Mouse (Mus musculus): ENCODE measurements around the gene Smu1. TPM values are rescaled to one million over a fixed set of nuclear protein-coding genes. Genes with fewer than 3 reads are reported as not detected.
A peak's percentile ranks its signal among the peaks of the same experiment; 100 is the strongest.

Gene Smu1
- polyA plus RNA-seq, 1 experiment = 81.4 TPM

DNA sequence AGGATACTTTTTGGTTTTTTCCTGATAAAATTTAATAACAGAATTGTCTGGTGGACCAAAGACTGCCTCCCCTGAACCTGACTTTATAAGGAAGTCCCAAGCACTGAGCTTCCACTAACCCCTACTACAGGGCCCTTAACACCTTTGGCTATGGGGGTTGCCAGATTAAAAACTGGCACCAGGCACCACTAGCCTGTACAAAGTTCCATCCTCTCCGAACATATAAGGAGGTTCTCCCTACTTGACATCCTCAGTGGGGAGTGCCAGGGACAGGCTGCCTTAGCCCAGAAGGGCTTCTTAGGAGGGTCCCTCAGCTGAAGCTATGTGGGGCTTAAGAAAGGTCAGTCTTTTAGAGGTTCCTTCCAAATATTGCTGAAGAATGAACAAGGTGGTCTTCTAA is 22.4 kb downstream of the Smu1 start:
- Histone ChIP-seq H3K4me3 (ENCODE audit: insufficient read depth, poor library complexity, severe bottlenecking) (no peak overlapping the region), H3K79me3 (ENCODE audit: low read depth) (no peaks in the 10 kb centered on the region), H3K36me3 (ENCODE audit: control insufficient read depth, insufficient read depth) (peaks cover 86% of the 10 kb centered on the region), H3ac (ENCODE audit: control insufficient read depth, insufficient read length, low read depth) (no peak overlapping the region), H3K79me2 (ENCODE audit: control insufficient read depth, insufficient read depth) (no peaks in the 10 kb centered on the region), H3K27me3 (ENCODE audit: control insufficient read depth, insufficient read depth, insufficient read length) (no peaks in the 10 kb centered on the region)
- TF ChIP-seq CTCF (IDR thresholded peaks at IDR 0.05; ENCODE audit: control insufficient read depth, insufficient read depth, insufficient read length) (no peak), MAX (IDR thresholded peaks at IDR 0.05) (no peak), USF1 (IDR thresholded peaks at IDR 0.05; ENCODE audit: low read depth) (no peak), MYOG (IDR thresholded peaks at IDR 0.05; ENCODE audit: control insufficient read depth, extremely low read depth, insufficient read length) (no peak)

DNA sequence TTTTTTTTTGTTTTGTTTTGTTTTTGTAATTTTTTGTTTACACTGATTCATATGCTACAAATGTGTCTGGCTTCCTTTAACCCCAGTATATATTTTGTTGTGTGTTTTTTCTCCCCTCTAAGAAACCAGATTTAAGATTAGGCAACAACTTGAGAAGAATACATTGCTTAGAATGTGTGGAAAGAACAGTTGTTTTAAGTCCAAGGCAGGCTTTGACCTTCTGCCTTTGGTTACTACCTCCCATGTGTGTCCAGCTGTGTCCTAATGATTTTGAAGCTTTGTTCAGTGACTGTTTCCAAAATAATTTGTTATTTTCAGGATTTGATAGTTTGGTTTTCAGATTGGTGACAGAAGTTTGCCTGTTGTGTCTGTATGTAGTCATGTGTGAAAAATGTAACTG is 26.5 kb downstream of the Smu1 start:
- Histone ChIP-seq H3K4me3 (ENCODE audit: insufficient read depth, poor library complexity, severe bottlenecking) (no peak overlapping the region), H3K79me3 (ENCODE audit: low read depth) (peaks cover 24% of the 10 kb centered on the region), H3K36me3 (ENCODE audit: control insufficient read depth, insufficient read depth) (peaks cover 91% of the 10 kb centered on the region), H3K27me3 (ENCODE audit: control insufficient read depth, insufficient read depth, insufficient read length) (no peaks in the 10 kb centered on the region), H3ac (ENCODE audit: control insufficient read depth, insufficient read length, low read depth) (no peak overlapping the region), H3K79me2 (ENCODE audit: control insufficient read depth, insufficient read depth) (peaks cover 37% of the 10 kb centered on the region)
- TF ChIP-seq CEBPB (IDR thresholded peaks at IDR 0.05; ENCODE audit: low read depth) (no peak), CTCF (IDR thresholded peaks at IDR 0.05; ENCODE audit: control insufficient read depth, insufficient read depth, insufficient read length) (no peak), USF1 (IDR thresholded peaks at IDR 0.05; ENCODE audit: low read depth) (no peak), MAX (IDR thresholded peaks at IDR 0.05) (no peak), MYOG (IDR thresholded peaks at IDR 0.05; ENCODE audit: control insufficient read depth, extremely low read depth, insufficient read length) (no peak), MYOD1 (IDR thresholded peaks at IDR 0.05; ENCODE audit: control insufficient read depth, insufficient read length, low read depth) (no peak), FOSL1 (IDR thresholded peaks at IDR 0.05; ENCODE audit: insufficient read depth, low read length, poor library complexity, severe bottlenecking) (no peak)

DNA sequence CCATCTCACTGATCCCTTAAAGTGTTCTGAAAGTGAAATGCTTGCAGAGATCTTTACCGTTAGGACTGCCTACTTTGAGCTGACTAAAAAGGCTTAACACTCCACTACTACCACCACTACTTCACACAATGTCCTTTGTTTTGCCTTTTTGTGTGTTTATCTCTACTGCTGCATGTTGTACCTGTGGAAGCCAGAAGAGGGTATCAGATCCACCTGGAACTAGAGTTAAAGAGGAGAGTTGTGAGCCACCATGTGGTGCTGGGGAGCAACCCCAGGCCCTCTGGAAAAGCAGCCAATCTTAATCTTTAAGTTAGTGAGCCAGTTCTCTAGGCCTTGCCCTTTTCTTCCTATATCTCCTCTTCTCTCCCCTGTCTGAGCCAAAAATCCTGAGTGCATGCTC is 30.5 kb downstream of the Smu1 start:
- H3ac ChIP-seq (ENCODE audit: control insufficient read depth, insufficient read length, low read depth) = no peak overlapping the region
- no peak overlapping the region for H3K4me3 ChIP-seq (ENCODE audit: insufficient read depth, poor library complexity, severe bottlenecking)
- peaks cover 77% of the 10 kb centered on the region for H3K79me2 ChIP-seq (ENCODE audit: control insufficient read depth, insufficient read depth)
- H3K27me3 ChIP-seq (ENCODE audit: control insufficient read depth, insufficient read depth, insufficient read length) = no peaks in the 10 kb centered on the region
- H3K36me3 ChIP-seq (ENCODE audit: control insufficient read depth, insufficient read depth) = peaks cover 86% of the 10 kb centered on the region
- H3K79me3 ChIP-seq (ENCODE audit: low read depth) = peaks cover 60% of the 10 kb centered on the region
- no peak for TF ChIP-seq MYOD1 (IDR thresholded peaks at IDR 0.05; ENCODE audit: control insufficient read depth, insufficient read length, low read depth)
- no peak for TF ChIP-seq FOSL1 (IDR thresholded peaks at IDR 0.05; ENCODE audit: insufficient read depth, low read length, poor library complexity, severe bottlenecking)
- no peak for TF ChIP-seq MAX (IDR thresholded peaks at IDR 0.05)
- TF ChIP-seq MYOG (IDR thresholded peaks at IDR 0.05; ENCODE audit: control insufficient read depth, extremely low read depth, insufficient read length) = no peak
- no peak for TF ChIP-seq CTCF (IDR thresholded peaks at IDR 0.05; ENCODE audit: control insufficient read depth, insufficient read depth, insufficient read length)
- no peak for TF ChIP-seq USF1 (IDR thresholded peaks at IDR 0.05; ENCODE audit: low read depth)
- TF ChIP-seq CEBPB (IDR thresholded peaks at IDR 0.05; ENCODE audit: low read depth) = no peak

DNA sequence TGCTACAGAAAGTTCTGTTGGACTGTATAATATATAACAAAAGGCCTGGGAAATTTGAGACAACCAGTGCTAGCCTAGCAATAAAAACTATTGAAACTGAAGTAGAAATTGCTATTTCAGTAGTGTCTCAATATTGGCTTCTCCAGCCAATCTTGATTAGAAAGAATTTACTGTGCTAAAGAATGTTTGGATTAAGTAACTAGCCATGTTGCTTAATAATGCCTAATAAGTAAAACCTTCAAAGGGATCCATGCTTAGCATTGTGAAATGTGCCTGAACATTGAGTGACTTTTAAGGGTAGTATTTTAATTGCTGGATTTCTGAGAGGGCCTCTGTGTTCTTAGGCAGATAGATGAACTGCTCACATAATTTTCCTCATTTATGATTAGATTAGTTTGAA is 32.2 kb downstream of the Smu1 start:
- H3K36me3 ChIP-seq (ENCODE audit: control insufficient read depth, insufficient read depth) = peaks cover 69% of the 10 kb centered on the region
- no peak overlapping the region for H3K4me3 ChIP-seq (ENCODE audit: insufficient read depth, poor library complexity, severe bottlenecking)
- no peak for TF ChIP-seq MAX (IDR thresholded peaks at IDR 0.05)
- no peak for TF ChIP-seq MYOD1 (IDR thresholded peaks at IDR 0.05; ENCODE audit: control insufficient read depth, insufficient read length, low read depth)
- TF ChIP-seq USF1 (IDR thresholded peaks at IDR 0.05; ENCODE audit: low read depth) = no peak
- TF ChIP-seq CEBPB (IDR thresholded peaks at IDR 0.05; ENCODE audit: low read depth) = no peak
- H3K27me3 ChIP-seq (ENCODE audit: control insufficient read depth, insufficient read depth, insufficient read length) = no peaks in the 10 kb centered on the region
- H3K79me2 ChIP-seq (ENCODE audit: control insufficient read depth, insufficient read depth) = peaks cover 79% of the 10 kb centered on the region
- H3K79me3 ChIP-seq (ENCODE audit: low read depth) = peaks cover 60% of the 10 kb centered on the region
- H3ac ChIP-seq (ENCODE audit: control insufficient read depth, insufficient read length, low read depth) = no peak overlapping the region

DNA sequence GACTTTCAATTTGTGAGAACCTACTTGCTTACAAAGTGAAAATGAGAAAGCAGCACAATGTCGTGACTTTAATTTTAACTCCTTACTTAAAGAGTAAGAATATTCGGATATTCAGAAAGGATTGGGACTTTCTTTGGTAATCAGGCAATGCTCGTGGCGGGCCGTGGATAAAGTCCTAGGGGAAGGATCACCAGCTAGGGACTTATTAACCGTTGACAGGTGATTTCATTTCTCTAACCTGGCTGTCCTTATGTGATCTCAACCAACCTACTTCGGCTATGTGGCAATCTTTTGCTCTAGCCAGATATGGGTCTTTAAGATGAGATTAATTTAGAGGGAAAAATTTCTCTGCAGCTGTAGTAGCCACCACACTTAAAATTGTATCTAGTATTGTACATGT is 32.6 kb downstream of the Smu1 start:
- Histone ChIP-seq H3K4me3 (ENCODE audit: insufficient read depth, poor library complexity, severe bottlenecking) (no peak overlapping the region), H3K36me3 (ENCODE audit: control insufficient read depth, insufficient read depth) (peaks cover 65% of the 10 kb centered on the region)

DNA sequence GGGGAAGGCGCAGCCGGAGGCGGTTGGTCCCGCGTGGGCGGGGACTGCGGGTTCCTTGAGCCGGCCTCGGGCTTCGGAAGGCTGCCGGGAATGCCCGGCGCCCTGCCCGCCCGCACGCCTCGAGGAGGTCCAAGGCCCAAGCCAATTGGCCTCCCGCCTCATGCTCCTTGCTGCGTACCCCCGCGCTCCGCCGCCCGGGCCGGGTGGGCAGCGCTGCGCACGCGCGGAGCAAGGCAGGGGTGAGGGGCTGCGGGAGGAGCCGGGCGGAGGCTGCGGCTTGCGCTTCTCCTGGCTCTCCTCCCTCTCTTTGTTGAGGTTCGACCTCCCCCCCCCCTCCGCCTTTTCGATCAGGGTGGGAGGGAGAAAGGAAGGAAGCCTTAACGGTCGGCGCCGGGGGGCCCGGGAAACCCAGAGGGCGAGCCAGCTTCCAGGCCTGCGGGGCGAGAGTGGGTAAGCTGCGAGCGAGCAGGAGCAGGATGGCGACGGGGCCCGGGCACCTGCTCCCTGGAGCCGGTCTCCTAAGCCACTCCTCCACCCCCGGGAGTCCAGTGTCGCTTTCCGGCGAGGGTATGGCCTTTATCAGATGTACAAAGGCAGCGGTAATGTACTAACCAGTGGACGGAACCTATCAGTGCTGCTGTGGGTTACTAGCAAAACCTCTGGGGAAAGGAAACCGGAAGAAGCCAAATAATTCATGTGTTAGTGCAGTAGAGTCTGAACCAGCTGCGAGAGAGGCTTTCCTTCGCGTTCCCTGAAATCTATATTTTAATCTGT is 34.8 kb downstream of the Smu1 start:
- H3K79me3 ChIP-seq (ENCODE audit: low read depth) = peaks cover 45% of the 10 kb centered on the region
- peaks cover 58% of the 10 kb centered on the region for H3K79me2 ChIP-seq (ENCODE audit: control insufficient read depth, insufficient read depth)
- peak overlapping the region; percentile 91 for H3K4me3 ChIP-seq (ENCODE audit: insufficient read depth, poor library complexity, severe bottlenecking)
- TF ChIP-seq CTCF (IDR thresholded peaks at IDR 0.05; ENCODE audit: control insufficient read depth, insufficient read depth, insufficient read length) (no peak), MAX (IDR thresholded peaks at IDR 0.05) (peak; percentile 6), MYOD1 (IDR thresholded peaks at IDR 0.05; ENCODE audit: control insufficient read depth, insufficient read length, low read depth) (no peak)
- H3ac ChIP-seq (ENCODE audit: control insufficient read depth, insufficient read length, low read depth) = peak overlapping the region; percentile 99
- peaks cover 43% of the 10 kb centered on the region for H3K36me3 ChIP-seq (ENCODE audit: control insufficient read depth, insufficient read depth)
- H3K27me3 ChIP-seq (ENCODE audit: control insufficient read depth, insufficient read depth, insufficient read length) = no peaks in the 10 kb centered on the region

More for the DNA sequence above, 32.6 kb downstream of the Smu1 start:
- H3ac ChIP-seq (ENCODE audit: control insufficient read depth, insufficient read length, low read depth) = no peak overlapping the region
- H3K79me3 ChIP-seq (ENCODE audit: low read depth) = peaks cover 60% of the 10 kb centered on the region
- TF ChIP-seq CEBPB (IDR thresholded peaks at IDR 0.05; ENCODE audit: low read depth) = no peak
- TF ChIP-seq FOSL1 (IDR thresholded peaks at IDR 0.05; ENCODE audit: insufficient read depth, low read length, poor library complexity, severe bottlenecking) = no peak
- TF ChIP-seq CTCF (IDR thresholded peaks at IDR 0.05; ENCODE audit: control insufficient read depth, insufficient read depth, insufficient read length) = no peak
- TF ChIP-seq MAX (IDR thresholded peaks at IDR 0.05) = no peak
- no peak for TF ChIP-seq MYOG (IDR thresholded peaks at IDR 0.05; ENCODE audit: control insufficient read depth, extremely low read depth, insufficient read length)
- TF ChIP-seq USF1 (IDR thresholded peaks at IDR 0.05; ENCODE audit: low read depth) = no peak
- TF ChIP-seq MYOD1 (IDR thresholded peaks at IDR 0.05; ENCODE audit: control insufficient read depth, insufficient read length, low read depth) = no peak
- peaks cover 79% of the 10 kb centered on the region for H3K79me2 ChIP-seq (ENCODE audit: control insufficient read depth, insufficient read depth)
- no peaks in the 10 kb centered on the region for H3K27me3 ChIP-seq (ENCODE audit: control insufficient read depth, insufficient read depth, insufficient read length)
